Mouse (Mus musculus) CD4-positive, CD25-positive, alpha-beta regulatory T cell, adult 2 months (primary cell): ENCODE results near the gene Sdc3.
A peak's percentile ranks its signal among the peaks of the same experiment; 100 is the strongest.

ENCODE experiments used
- DNase-seq: peaks from one replicate; pipeline ENCODE4 v3.0.0-alpha.2; 2012; ENCODE audit warnings: low read depth, low spot score

The Sdc3 gene

GRCm38 (mm10) chr4:130792376-130793179 lies at the start of gene Sdc3:
Gene Sdc3, plus strand, starts transcription at chr4:130792537.
- DNase-seq: peak; percentile 77

- DNase-seq: no peak
These were observed 48.3 kb upstream of the Sdc3 start for GRCm38 (mm10) chr4:130744058-130744457.

- DNase-seq: no peak
These were observed 46.6 kb upstream of the Sdc3 start for GRCm38 (mm10) chr4:130745561-130746306.

GRCm38 (mm10) chr4:130749566-130749965 lies 42.8 kb upstream of the Sdc3 start:
- no peak for DNase-seq

- DNase-seq: no peak
These were observed 40.4 kb upstream of the Sdc3 start for GRCm38 (mm10) chr4:130751966-130752365.

GRCm38 (mm10) chr4:130752591-130752990 lies 39.7 kb upstream of the Sdc3 start:
- DNase-seq: no peak

GRCm38 (mm10) chr4:130753755-130754154 lies 38.6 kb upstream of the Sdc3 start:
- DNase-seq: no peak

- DNase-seq: no peak
These were observed 37.6 kb upstream of the Sdc3 start for GRCm38 (mm10) chr4:130754776-130755175.

GRCm38 (mm10) chr4:130759875-130760274 lies 32.5 kb upstream of the Sdc3 start:
- no peak for DNase-seq

GRCm38 (mm10) chr4:130761809-130762208 lies 30.5 kb upstream of the Sdc3 start:
- DNase-seq: no peak

GRCm38 (mm10) chr4:130765399-130766160 lies 26.8 kb upstream of the Sdc3 start:
- no peak for DNase-seq

GRCm38 (mm10) chr4:130766387-130766786 lies 25.9 kb upstream of the Sdc3 start:
- no peak for DNase-seq

GRCm38 (mm10) chr4:130766926-130767325 lies 25.4 kb upstream of the Sdc3 start:
- DNase-seq: no peak

- DNase-seq: no peak
These were observed 18.4 kb upstream of the Sdc3 start for GRCm38 (mm10) chr4:130773899-130774298.

GRCm38 (mm10) chr4:130774822-130775221 lies 17.5 kb upstream of the Sdc3 start:
- peak; percentile 32 for DNase-seq

- no peak for DNase-seq
These were observed 14.7 kb upstream of the Sdc3 start for GRCm38 (mm10) chr4:130777647-130778046.

- no peak for DNase-seq
These were observed 13.3 kb upstream of the Sdc3 start for GRCm38 (mm10) chr4:130779037-130779436.

- DNase-seq: no peak
These were observed 9.8 kb upstream of the Sdc3 start for GRCm38 (mm10) chr4:130782492-130782891.

- DNase-seq: peak; percentile 74
These were observed 7.6 kb upstream of the Sdc3 start for GRCm38 (mm10) chr4:130784755-130785154.

- no peak for DNase-seq
These were observed 4.8 kb upstream of the Sdc3 start for GRCm38 (mm10) chr4:130787530-130787929.

GRCm38 (mm10) chr4:130790180-130790579 lies 2.2 kb upstream of the Sdc3 start:
- peak; percentile 86 for DNase-seq

GRCm38 (mm10) chr4:130791811-130792375 lies 444 bp upstream of the Sdc3 start:
- DNase-seq: peak; percentile 29
